Mouse (Mus musculus) forebrain, embryonic 10.5 days (tissue): ENCODE measurements around the gene Med15. TPM values are rescaled to one million over a fixed set of nuclear protein-coding genes. Genes with fewer than 3 reads are reported as not detected.

ENCODE experiments used
- DNase-seq: peaks from one replicate; pipeline ENCODE4 v3.0.0-alpha.2; 2017; ENCODE audit warnings: low spot score; ENCODE audit errors: extremely low spot score
- H3K27ac ChIP-seq: fragments of 300-500 bp; sonication (generic); 2 replicates; pipeline ENCODE4 v1.5.1; 2016; ENCODE audit warnings: mild to moderate bottlenecking
- H3K27me3 ChIP-seq: fragments of 300-500 bp; sonication (generic); 2 replicates; pipeline ENCODE4 v1.6.1; 2016; ENCODE audit warnings: mild to moderate bottlenecking; ENCODE audit not compliant: poor library complexity, severe bottlenecking
- H3K36me3 ChIP-seq: fragments of 300-500 bp; sonication (generic); replicated peaks from 2 replicates; pipeline ENCODE4 v1.6.1; 2016; ENCODE audit warnings: mild to moderate bottlenecking, moderate library complexity
- H3K4me1 ChIP-seq: fragments of 300-500 bp; sonication (generic); 2 replicates; pipeline ENCODE4 v1.6.1; 2016
- H3K4me3 ChIP-seq: fragments of 300-500 bp; sonication (generic); 2 replicates; pipeline ENCODE4 v1.5.1; 2016; ENCODE audit warnings: mild to moderate bottlenecking, moderate library complexity
- H3K9me3 ChIP-seq: fragments of 300-500 bp; sonication (generic); 2 replicates; pipeline ENCODE4 v1.6.1; 2016; ENCODE audit warnings: mild to moderate bottlenecking, moderate library complexity
- WGBS: fragments of 180-500 bp; shearing (Covaris S2); methylation state at CpG from one replicate; pipeline ENCODE4 v1.1.7; 2016; 5-methylcytosine and 5-hydroxymethylcytosine counted together
- polyA plus RNA-seq: library from polyadenylated mRNA; unstranded; fragments of >200 nt; fragmentation: Nextera tagmentation; extraction: Ambion mirVana; gene quantifications from 2 replicates; pipeline ENCODE4 v1.2.1, GENCODE M21; 2016

Med15 gene
- 47.4 and 47.5 TPM in 2 replicates for polyA plus RNA-seq

GRCm38 (mm10) chr16:17732841-17733340, at the start of gene Med15:
Med15 (minus strand) TSS chr16:17732891.
- no peak for DNase-seq
- H3K27ac ChIP-seq = no peak within 1 kb of the TSS
- H3K4me1 ChIP-seq = peaks cover 4% of the 10 kb centered on the region
- no peak within 1 kb of the TSS for H3K4me3 ChIP-seq
- no peaks in the 10 kb centered on the region for H3K36me3 ChIP-seq
- no peaks in the 10 kb centered on the region for H3K9me3 ChIP-seq
- WGBS = 54% methylated on average over 3 of the region's 3 CpGs
- peaks cover 28% of the 10 kb centered on the region for H3K27me3 ChIP-seq

GRCm38 (mm10) chr16:17779692-17780091, 47.0 kb upstream of the Med15 start:
- DNase-seq = no peak
- 89% methylated on average over 1 of the region's 1 CpGs for WGBS
- H3K27me3 ChIP-seq = no peaks in the 10 kb centered on the region
- no peaks in the 10 kb centered on the region for H3K4me1 ChIP-seq
- H3K36me3 ChIP-seq = peaks cover 89% of the 10 kb centered on the region
- no peak overlapping the region for H3K27ac ChIP-seq
- no peak overlapping the region for H3K4me3 ChIP-seq
- no peaks in the 10 kb centered on the region for H3K9me3 ChIP-seq

GRCm38 (mm10) chr16:17778223-17778622, 45.5 kb upstream of the Med15 start:
- Histone ChIP-seq H3K36me3 (peaks cover 84% of the 10 kb centered on the region), H3K27me3 (no peaks in the 10 kb centered on the region), H3K4me3 (no peak overlapping the region), H3K9me3 (no peaks in the 10 kb centered on the region), H3K4me1 (no peaks in the 10 kb centered on the region), H3K27ac (no peak overlapping the region)
- 91% methylated on average over 4 of the region's 4 CpGs for WGBS
- no peak for DNase-seq

- Histone ChIP-seq H3K36me3 (peaks cover 81% of the 10 kb centered on the region), H3K27ac (no peak overlapping the region), H3K4me1 (no peaks in the 10 kb centered on the region), H3K9me3 (no peaks in the 10 kb centered on the region), H3K27me3 (no peaks in the 10 kb centered on the region), H3K4me3 (no peak overlapping the region)
- no peak for DNase-seq
- 72% methylated on average over 11 of the region's 11 CpGs for WGBS
These were observed 44.1 kb upstream of the Med15 start for GRCm38 (mm10) chr16:17776828-17777227.

- WGBS = 81% methylated on average over 4 of the region's 4 CpGs
- H3K4me1 ChIP-seq = no peaks in the 10 kb centered on the region
- no peak for DNase-seq
- no peak overlapping the region for H3K4me3 ChIP-seq
- no peaks in the 10 kb centered on the region for H3K9me3 ChIP-seq
- no peak overlapping the region for H3K27ac ChIP-seq
- peaks cover 86% of the 10 kb centered on the region for H3K36me3 ChIP-seq
- H3K27me3 ChIP-seq = no peaks in the 10 kb centered on the region
These were observed 38.6 kb upstream of the Med15 start for GRCm38 (mm10) chr16:17771117-17771865.

- Histone ChIP-seq H3K27me3 (no peaks in the 10 kb centered on the region), H3K36me3 (peaks cover 90% of the 10 kb centered on the region), H3K27ac (no peak overlapping the region), H3K4me3 (no peak overlapping the region), H3K9me3 (no peaks in the 10 kb centered on the region), H3K4me1 (no peaks in the 10 kb centered on the region)
- no peak for DNase-seq
- WGBS = 92% methylated on average over 7 of the region's 7 CpGs
These were observed 36.1 kb upstream of the Med15 start for GRCm38 (mm10) chr16:17768834-17769233.

- Histone ChIP-seq H3K27me3 (peaks cover 5% of the 10 kb centered on the region; the same call in 1 of the 2 replicates), H3K4me3 (no peak overlapping the region), H3K4me1 (peaks cover 28% of the 10 kb centered on the region), H3K9me3 (no peaks in the 10 kb centered on the region), H3K36me3 (peaks cover 72% of the 10 kb centered on the region), H3K27ac (no peak overlapping the region)
- DNase-seq = no peak
- WGBS = 90% methylated on average over 4 of the region's 4 CpGs
These were observed 31.4 kb upstream of the Med15 start for GRCm38 (mm10) chr16:17764108-17764511.

GRCm38 (mm10) chr16:17761074-17761473, 28.4 kb upstream of the Med15 start:
- no peaks in the 10 kb centered on the region for H3K9me3 ChIP-seq
- 67% methylated on average over 1 of the region's 1 CpGs for WGBS
- peaks cover 30% of the 10 kb centered on the region for H3K4me1 ChIP-seq
- H3K27me3 ChIP-seq = peaks cover 31% of the 10 kb centered on the region
- peaks cover 43% of the 10 kb centered on the region for H3K36me3 ChIP-seq
- DNase-seq = peak; percentile 16
- H3K27ac ChIP-seq = no peak overlapping the region
- H3K4me3 ChIP-seq = peak overlapping the region; percentile 73; the same call in 1 of the 2 replicates

- Histone ChIP-seq H3K4me1 (peaks cover 30% of the 10 kb centered on the region), H3K27me3 (peaks cover 31% of the 10 kb centered on the region), H3K9me3 (no peaks in the 10 kb centered on the region), H3K27ac (no peak overlapping the region), H3K36me3 (peaks cover 39% of the 10 kb centered on the region), H3K4me3 (peak overlapping the region; percentile 73)
- 35% methylated on average over 8 of the region's 8 CpGs for WGBS
- DNase-seq = peak; percentile 43
These were observed 28.0 kb upstream of the Med15 start for GRCm38 (mm10) chr16:17760657-17761056.

- Histone ChIP-seq H3K9me3 (no peaks in the 10 kb centered on the region), H3K36me3 (peaks cover 31% of the 10 kb centered on the region), H3K27ac (peak overlapping the region; percentile 93), H3K4me1 (peaks cover 30% of the 10 kb centered on the region), H3K4me3 (peak overlapping the region; percentile 73), H3K27me3 (peaks cover 33% of the 10 kb centered on the region)
- DNase-seq = no peak
- 3% methylated on average over 53 of the region's 54 CpGs for WGBS
These were observed 27.2 kb upstream of the Med15 start for GRCm38 (mm10) chr16:17759813-17760321.

- H3K4me1 ChIP-seq = peaks cover 30% of the 10 kb centered on the region
- peak within 1 kb of the TSS; percentile 93 for H3K27ac ChIP-seq
- 2% methylated on average over 26 of the region's 28 CpGs for WGBS
- peak within 1 kb of the TSS; percentile 73 for H3K4me3 ChIP-seq
- peaks cover 38% of the 10 kb centered on the region for H3K27me3 ChIP-seq
- peak; percentile 91 for DNase-seq
- H3K36me3 ChIP-seq = peaks cover 27% of the 10 kb centered on the region
- no peaks in the 10 kb centered on the region for H3K9me3 ChIP-seq
These were observed 26.7 kb upstream of the Med15 start, which contains the start of gene Klhl22 for GRCm38 (mm10) chr16:17759344-17759773. Klhl22 (plus strand) TSS chr16:17759618.

- H3K4me1 ChIP-seq = peaks cover 30% of the 10 kb centered on the region
- WGBS = 61% methylated on average over 9 of the region's 9 CpGs
These were observed 26.2 kb upstream of the Med15 start for GRCm38 (mm10) chr16:17758902-17759301.

GRCm38 (mm10) chr16:17757756-17758155, 25.1 kb upstream of the Med15 start:
- Histone ChIP-seq H3K27ac (no peak overlapping the region), H3K4me1 (peaks cover 30% of the 10 kb centered on the region), H3K4me3 (no peak overlapping the region), H3K27me3 (peaks cover 38% of the 10 kb centered on the region), H3K36me3 (peaks cover 16% of the 10 kb centered on the region), H3K9me3 (no peaks in the 10 kb centered on the region)
- 97% methylated on average over 1 of the region's 1 CpGs for WGBS
- no peak for DNase-seq

More at GRCm38 (mm10) chr16:17758902-17759301, 26.2 kb upstream of the Med15 start:
- Histone ChIP-seq H3K36me3 (peaks cover 23% of the 10 kb centered on the region), H3K27me3 (peaks cover 38% of the 10 kb centered on the region), H3K4me3 (peak overlapping the region; percentile 73), H3K9me3 (no peaks in the 10 kb centered on the region), H3K27ac (peak overlapping the region; percentile 93)
- no peak for DNase-seq
